Mouse (Mus musculus): ENCODE data around the gene Gm45808.

DNA sequence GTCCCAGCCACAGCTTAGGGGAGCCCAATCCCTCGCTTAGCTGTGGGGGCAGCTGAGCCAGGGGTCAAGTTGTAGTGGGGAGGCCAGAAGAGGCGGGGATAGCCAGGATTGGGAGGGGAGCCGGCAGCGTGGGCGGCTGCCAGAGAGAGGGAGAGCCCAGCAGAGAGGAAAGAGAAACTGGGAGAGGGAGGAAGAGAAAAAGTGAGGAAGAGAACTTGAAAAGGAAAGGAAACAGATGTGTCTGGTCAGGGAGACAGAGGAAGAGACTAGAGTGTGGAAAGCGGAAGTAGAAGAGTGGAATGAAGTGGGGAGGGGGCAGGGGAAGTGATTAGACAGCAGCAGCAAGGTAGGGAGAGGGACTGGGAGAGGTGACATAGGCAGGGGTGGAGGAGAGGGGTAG, 42.9 kb upstream of the Gm45808 start:
- no peak for TF ChIP-seq CTCF (IDR thresholded peaks at IDR 0.05; ENCODE audit: extremely low read depth, insufficient read length, insufficient replicate concordance, low read depth, low read length)
- TF ChIP-seq POLR2A (IDR thresholded peaks at IDR 0.05; ENCODE audit: low read depth, low read length), result no peak
